Mouse (Mus musculus) retina, adult 2 months (tissue): ENCODE measurements at regions not wholly inside any gene's neighbourhood (a gene's known extent, or its start where the extent isn't known, plus 50 kb on each side); places are given as distances from the start of the nearest gene placed in this dataset.

ENCODE experiments used
- DNase-seq: peaks from one replicate; pipeline ENCODE4 v3.0.0-alpha.2; 2012; ENCODE audit warnings: low read depth, low spot score

- no peak for DNase-seq
These were observed 97.3 kb upstream of the Rab11fip2 start for GRCm38 (mm10) chr19:60040721-60041120.

GRCm38 (mm10) chr19:60032667-60033066 lies 89.2 kb upstream of the Rab11fip2 start:
- DNase-seq, result no peak

GRCm38 (mm10) chr19:60030212-60030788 lies 86.8 kb upstream of the Rab11fip2 start:
- DNase-seq, result no peak

- DNase-seq, result no peak
These were observed 86.3 kb upstream of the Rab11fip2 start for GRCm38 (mm10) chr19:60029720-60030119.

GRCm38 (mm10) chr19:60015614-60016300 lies 72.3 kb upstream of the Rab11fip2 start:
- DNase-seq, result no peak

- no peak for DNase-seq
These were observed 52.1 kb upstream of the Rab11fip2 start for GRCm38 (mm10) chr19:59995557-59995956.
